Mouse (Mus musculus) hindbrain, embryonic 11.5 days (tissue): ENCODE results near the gene Gm45261. TPM values are rescaled to one million over a fixed set of nuclear protein-coding genes. Genes with fewer than 3 reads are reported as not detected.

ENCODE experiments used
- ATAC-seq: fragments of 200-750 bp; cut with Nextera tagmentation; 2 replicates; pipeline ENCODE4 v1.8.0; 2017; ENCODE audit warnings: mild to moderate bottlenecking, moderate TSS enrichment, moderate library complexity; ENCODE audit not compliant: low FRiP score
- DNase-seq: peaks from one replicate; pipeline ENCODE4 v3.0.0-alpha.2; 2015; ENCODE audit warnings: low spot score
- H3K27ac ChIP-seq: fragments of 300-500 bp; sonication (generic); 2 replicates; pipeline ENCODE4 v1.5.1; 2014; ENCODE audit warnings: mild to moderate bottlenecking, low read depth, low read length
- H3K27me3 ChIP-seq: fragments of 300-500 bp; sonication (generic); 2 replicates; pipeline ENCODE4 v1.6.1; 2014; ENCODE audit warnings: mild to moderate bottlenecking, low read length, moderate library complexity, mixed read lengths; ENCODE audit not compliant: control insufficient read depth, insufficient read depth
- H3K36me3 ChIP-seq: fragments of 300-500 bp; sonication (generic); 2 replicates; pipeline ENCODE4 v1.6.1; 2014; ENCODE audit warnings: mild to moderate bottlenecking, low read length, moderate library complexity, mixed read lengths; ENCODE audit not compliant: control insufficient read depth, insufficient read depth
- H3K4me1 ChIP-seq: fragments of 300-500 bp; sonication (generic); replicated peaks from 2 replicates; pipeline ENCODE4 v1.6.1; 2014; ENCODE audit warnings: low read length, mixed read lengths; ENCODE audit not compliant: control insufficient read depth, insufficient read depth
- H3K4me2 ChIP-seq: fragments of 300-500 bp; sonication (generic); replicated peaks from 2 replicates; pipeline ENCODE4 v1.6.1; 2014; ENCODE audit warnings: mild to moderate bottlenecking, low read depth, low read length
- H3K4me3 ChIP-seq: fragments of 300-500 bp; sonication (generic); 2 replicates; pipeline ENCODE4 v1.5.1; 2014; ENCODE audit warnings: low read depth, low read length
- H3K9ac ChIP-seq: fragments of 300-500 bp; sonication (generic); 2 replicates; pipeline ENCODE4 v1.6.1; 2014; ENCODE audit warnings: low read depth, low read length
- H3K9me3 ChIP-seq: fragments of 300-500 bp; sonication (generic); 2 replicates; pipeline ENCODE4 v1.6.1; 2016; ENCODE audit warnings: low read length; ENCODE audit not compliant: control insufficient read depth
- WGBS: fragments of 180-500 bp; shearing (Covaris S2); extraction: QIAGEN DNeasy Blood & Tissue Kit; methylation state at CpG from one replicate; pipeline ENCODE4 v1.1.7; 2014; 5-methylcytosine and 5-hydroxymethylcytosine counted together
- polyA plus RNA-seq: library from polyadenylated mRNA; unstranded; fragments of >200 nt; fragmentation: Nextera tagmentation; extraction: Ambion mirVana; gene quantifications from 2 replicates; pipeline ENCODE4 v1.2.1, GENCODE M21; 2014

Gene Gm45261
- polyA plus RNA-seq, 1 experiment from 2014 or later, result not detected

GRCm38 (mm10) chr1:80403366-80403893, 57.8 kb downstream of the Gm45261 start:
- Histone ChIP-seq H3K36me3 (no peaks in the 10 kb centered on the region), H3K4me1 (no peaks in the 10 kb centered on the region), H3K9ac (no peak overlapping the region), H3K4me3 (no peak overlapping the region), H3K4me2 (no peak overlapping the region), H3K9me3 (no peaks in the 10 kb centered on the region), H3K27me3 (no peaks in the 10 kb centered on the region), H3K27ac (no peak overlapping the region)
- no peak for ATAC-seq
- DNase-seq, result no peak
- 72% methylated on average over 3 of the region's 3 CpGs for WGBS

GRCm38 (mm10) chr1:80401961-80402360, 59.3 kb downstream of the Gm45261 start:
- 86% methylated on average over 1 of the region's 1 CpGs for WGBS
- no peak for DNase-seq

More at GRCm38 (mm10) chr1:80401961-80402360, 59.3 kb downstream of the Gm45261 start:
- Histone ChIP-seq H3K4me1 (no peaks in the 10 kb centered on the region), H3K27me3 (no peaks in the 10 kb centered on the region), H3K36me3 (no peaks in the 10 kb centered on the region), H3K4me3 (no peak overlapping the region), H3K9ac (no peak overlapping the region), H3K4me2 (no peak overlapping the region), H3K27ac (no peak overlapping the region), H3K9me3 (no peaks in the 10 kb centered on the region)
- ATAC-seq, result no peak

Other genes with a start within 250 kb of the Gm45261 start
- gene Fam124b, start 243.0 kb downstream of the Gm45261 start, polyA plus RNA-seq, result 0.40 and 0.46 TPM in 2 replicates
- 51.1 and 64.0 TPM in 2 replicates for gene Cul3, start 121.0 kb downstream of the Gm45261 start, polyA plus RNA-seq